Mouse (Mus musculus): ENCODE measurements at regions not wholly inside any gene's neighbourhood (a gene's known extent, or its start where the extent isn't known, plus 50 kb on each side); places are given as distances from the start of the nearest gene placed in this dataset.
A peak's percentile ranks its signal among the peaks of the same experiment; 100 is the strongest.

GRCm38 (mm10) chr17:45237246-45237645 lies 196.3 kb downstream of the Cdc5l start:
- DNase-seq, result no peak

- no peak for DNase-seq
Observed at GRCm38 (mm10) chr17:45235401-45235800, 198.1 kb downstream of the Cdc5l start.

- no peak for DNase-seq
Observed at GRCm38 (mm10) chr17:45232874-45233273, 200.7 kb downstream of the Cdc5l start.

- DNase-seq, result no peak
Observed at GRCm38 (mm10) chr17:45227190-45227589, 206.3 kb downstream of the Cdc5l start.

DNA sequence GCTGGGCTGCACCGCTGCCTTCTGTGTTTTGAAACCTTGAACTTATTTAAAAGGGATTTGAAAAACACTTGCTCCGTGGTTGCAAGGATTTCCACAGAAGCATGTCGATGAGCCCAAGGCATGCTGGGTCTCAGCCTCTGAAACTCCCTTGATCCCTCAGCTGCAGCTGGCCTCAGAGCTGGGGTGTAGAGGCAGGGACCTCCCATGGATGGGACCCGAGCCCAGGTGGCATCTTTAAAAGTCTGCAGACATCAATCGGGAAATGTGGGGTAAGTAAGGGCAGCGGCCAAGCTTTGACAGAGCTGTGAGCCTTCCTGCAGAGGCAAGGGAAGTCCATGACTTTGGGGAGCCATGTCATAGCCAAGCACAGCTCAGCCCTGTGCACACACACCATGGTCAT lies 207.1 kb downstream of the Cdc5l start:
- DNase-seq, result no peak

DNA sequence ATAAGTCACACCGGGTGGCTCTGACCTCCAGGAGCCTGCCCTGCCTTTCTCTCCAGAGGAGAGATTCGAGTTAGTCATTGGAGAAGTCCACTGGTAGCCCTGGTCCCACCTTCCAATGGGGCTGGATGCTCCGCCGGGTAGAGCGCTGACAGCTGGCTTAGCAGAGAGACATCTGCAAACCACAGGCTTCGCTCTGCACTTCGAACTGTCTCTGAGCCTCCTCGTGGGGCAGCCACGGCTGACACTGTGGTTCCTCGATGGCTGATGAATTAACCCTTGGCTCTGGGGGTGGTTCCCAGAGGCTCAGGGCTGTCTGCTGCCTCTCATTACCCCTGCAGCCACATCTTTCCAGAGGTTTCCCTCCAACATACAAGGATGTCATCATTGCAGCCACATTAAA lies 211.9 kb downstream of the Cdc5l start:
- no peak for DNase-seq

DNA sequence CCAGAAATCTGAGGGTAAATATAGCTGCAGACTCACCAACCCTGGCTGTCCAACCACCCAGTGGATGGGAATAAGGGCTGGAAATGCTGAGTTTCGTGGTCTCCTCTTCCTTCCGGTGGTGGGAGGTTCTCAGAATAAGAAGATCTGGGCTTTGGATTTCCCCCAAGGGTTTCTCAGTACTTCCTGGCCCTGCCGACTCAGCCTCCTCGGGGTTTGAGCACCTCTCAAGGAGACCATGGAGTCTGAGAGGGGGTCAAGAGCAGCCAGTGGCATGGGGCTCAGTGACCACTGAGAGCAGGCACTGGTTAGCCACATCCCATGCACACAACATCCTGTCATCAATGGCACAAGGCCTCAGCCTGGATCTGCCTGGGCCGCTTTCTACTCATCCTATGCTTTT lies 216.4 kb downstream of the Cdc5l start:
- DNase-seq, result no peak

- DNase-seq, result no peak
Observed at GRCm38 (mm10) chr17:45215067-45216049, 218.2 kb downstream of the Cdc5l start.

DNA sequence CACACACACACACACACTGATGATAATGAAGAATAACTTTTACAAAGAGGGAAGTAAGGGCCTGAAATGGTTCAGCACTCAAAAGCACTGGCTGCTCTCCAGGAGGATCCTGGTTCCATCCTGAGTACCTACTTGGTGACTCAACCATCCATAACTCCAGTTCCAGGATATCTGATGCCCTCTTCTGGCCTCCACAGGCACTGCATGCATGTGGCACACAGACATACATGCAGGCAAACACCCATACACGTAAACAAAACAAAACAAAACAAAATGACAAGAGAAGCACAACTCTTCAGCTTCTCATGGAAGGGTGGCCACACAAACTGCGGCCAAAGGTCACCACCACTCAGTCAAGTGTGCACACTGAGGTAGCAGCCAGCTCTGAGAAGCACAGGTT lies 222.6 kb downstream of the Cdc5l start:
- no peak for DNase-seq

- no peak for DNase-seq
Observed at GRCm38 (mm10) chr17:45209387-45209663, 224.2 kb downstream of the Cdc5l start.

- peak; percentile 49 for DNase-seq
Observed at GRCm38 (mm10) chr17:45208596-45209386, 224.7 kb downstream of the Cdc5l start.

DNA sequence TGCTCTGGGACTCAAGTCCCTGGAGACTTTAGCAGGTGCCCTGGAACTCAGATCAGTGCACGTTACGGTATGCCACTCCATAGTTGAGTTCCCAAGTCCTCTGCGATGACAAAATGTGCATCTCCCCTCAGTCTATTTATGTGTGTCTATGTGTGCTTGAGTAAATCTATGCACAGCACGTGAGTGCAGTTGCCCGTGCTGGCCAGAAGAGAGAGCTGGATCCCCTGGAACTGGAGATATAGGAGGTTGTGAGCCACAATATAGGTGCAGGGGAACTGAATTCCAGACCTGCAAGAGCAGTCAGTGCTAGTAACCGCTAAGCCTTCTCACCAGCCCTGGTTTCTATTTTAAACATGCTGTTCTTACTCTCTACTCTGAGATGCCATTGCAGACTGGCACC lies 237.8 kb downstream of the Cdc5l start:
- DNase-seq, result no peak

- no peak for DNase-seq
Observed at GRCm38 (mm10) chr17:45194786-45195281, 238.7 kb downstream of the Cdc5l start.

GRCm38 (mm10) chr17:45193456-45194025 lies 240.0 kb downstream of the Cdc5l start:
- DNase-seq, result peak; percentile 71

DNA sequence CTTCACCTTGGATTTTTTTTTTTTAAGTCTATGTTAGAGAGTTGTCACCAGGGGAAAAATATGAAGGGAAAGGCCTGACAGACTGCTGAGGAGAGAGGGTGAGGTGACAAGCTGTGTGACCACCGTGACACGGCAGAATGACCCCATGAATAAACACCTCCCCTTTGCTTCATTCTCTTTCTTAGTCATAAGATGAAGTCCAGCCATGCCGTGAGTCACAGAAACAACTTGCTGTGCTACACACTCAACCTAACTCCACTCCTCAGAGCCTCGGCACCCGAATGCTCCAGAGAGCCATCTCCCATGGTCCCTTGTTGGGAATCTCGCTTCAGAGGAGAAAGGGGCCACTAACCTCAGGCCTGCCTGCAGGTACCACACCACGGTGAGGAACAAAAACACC lies 246.1 kb downstream of the Cdc5l start:
- DNase-seq, result no peak

- DNase-seq, result no peak
Observed at GRCm38 (mm10) chr17:45176340-45176739, 257.2 kb downstream of the Cdc5l start.

GRCm38 (mm10) chr17:45169257-45169994 lies 264.1 kb downstream of the Cdc5l start:
- peak; percentile 83 for DNase-seq

Measured in layer of hippocampus, adult 9-11 months (tissue).